Mouse (Mus musculus): Measurements from ENCODE around the gene 2010111I01Rik. TPM values are rescaled to one million over a fixed set of nuclear protein-coding genes. Genes with fewer than 3 reads are reported as not detected.

The 2010111I01Rik gene
- polyA plus RNA-seq, 1 experiment = 85.1 TPM

GRCm38 (mm10) chr13:63262168-63262957 is 297.7 kb downstream of the 2010111I01Rik start:
- WGBS = 61% methylated on average over 1 of the region's 1 CpGs
- no peak for DNase-seq (ENCODE audit: low read depth, low spot score)

- DNase-seq (ENCODE audit: low read depth, low spot score) = no peak
- WGBS = 23% methylated on average over 4 of the region's 4 CpGs
These were observed 303.7 kb downstream of the 2010111I01Rik start for GRCm38 (mm10) chr13:63268371-63268770.

GRCm38 (mm10) chr13:63268776-63269175 is 304.1 kb downstream of the 2010111I01Rik start:
- peak; percentile 64 for DNase-seq (ENCODE audit: low read depth, low spot score)
- 29% methylated on average over 1 of the region's 1 CpGs for WGBS

GRCm38 (mm10) chr13:63270191-63270590 is 305.5 kb downstream of the 2010111I01Rik start:
- WGBS = 30% methylated on average over 5 of the region's 5 CpGs
- DNase-seq (ENCODE audit: low read depth, low spot score) = peak; percentile 70

GRCm38 (mm10) chr13:63272017-63272601 is 307.4 kb downstream of the 2010111I01Rik start:
- DNase-seq (ENCODE audit: low read depth, low spot score) = no peak
- WGBS = 16% methylated on average over 16 of the region's 16 CpGs

- DNase-seq (ENCODE audit: low read depth, low spot score) = peak; percentile 74
- 12% methylated on average over 27 of the region's 27 CpGs for WGBS
These were observed 308.0 kb downstream of the 2010111I01Rik start for GRCm38 (mm10) chr13:63272602-63273229.

GRCm38 (mm10) chr13:63273859-63274258 is 309.2 kb downstream of the 2010111I01Rik start:
- 11% methylated on average over 2 of the region's 2 CpGs for WGBS
- DNase-seq (ENCODE audit: low read depth, low spot score) = no peak

- no peak for DNase-seq (ENCODE audit: low read depth, low spot score)
- 17% methylated on average over 10 of the region's 10 CpGs for WGBS
These were observed 309.9 kb downstream of the 2010111I01Rik start for GRCm38 (mm10) chr13:63274488-63275166.

- DNase-seq (ENCODE audit: low read depth, low spot score) = no peak
- 23% methylated on average over 4 of the region's 4 CpGs for WGBS
These were observed 311.7 kb downstream of the 2010111I01Rik start for GRCm38 (mm10) chr13:63276389-63276788.

GRCm38 (mm10) chr13:63277316-63277715 is 312.6 kb downstream of the 2010111I01Rik start:
- 13% methylated on average over 5 of the region's 5 CpGs for WGBS
- DNase-seq (ENCODE audit: low read depth, low spot score) = no peak

GRCm38 (mm10) chr13:63278141-63278631 is 313.5 kb downstream of the 2010111I01Rik start:
- WGBS = 7% methylated on average over 5 of the region's 5 CpGs
- no peak for DNase-seq (ENCODE audit: low read depth, low spot score)

GRCm38 (mm10) chr13:63278796-63279475 is 314.2 kb downstream of the 2010111I01Rik start:
- no peak for DNase-seq (ENCODE audit: low read depth, low spot score)
- WGBS = 10% methylated on average over 10 of the region's 10 CpGs

- WGBS = 18% methylated on average over 8 of the region's 8 CpGs
These were observed 315.1 kb downstream of the 2010111I01Rik start for GRCm38 (mm10) chr13:63279807-63280206.

GRCm38 (mm10) chr13:63280344-63280743 is 315.7 kb downstream of the 2010111I01Rik start:
- no peak for DNase-seq (ENCODE audit: low read depth, low spot score)
- WGBS = 15% methylated on average over 3 of the region's 3 CpGs

More at GRCm38 (mm10) chr13:63279807-63280206, 315.1 kb downstream of the 2010111I01Rik start:
- DNase-seq (ENCODE audit: low read depth, low spot score) = no peak

GRCm38 (mm10) chr13:63281206-63281605 is 316.5 kb downstream of the 2010111I01Rik start:
- DNase-seq (ENCODE audit: low read depth, low spot score) = no peak

GRCm38 (mm10) chr13:63283236-63283635 is 318.5 kb downstream of the 2010111I01Rik start:
- DNase-seq (ENCODE audit: low read depth, low spot score) = no peak

More at GRCm38 (mm10) chr13:63281206-63281605, 316.5 kb downstream of the 2010111I01Rik start:
- WGBS = 30% methylated on average over 8 of the region's 8 CpGs

GRCm38 (mm10) chr13:63284748-63285147 is 320.1 kb downstream of the 2010111I01Rik start:
- no peak for DNase-seq (ENCODE audit: low read depth, low spot score)
- 88% methylated on average over 3 of the region's 3 CpGs for WGBS

GRCm38 (mm10) chr13:63286483-63287102 is 321.9 kb downstream of the 2010111I01Rik start:
- DNase-seq (ENCODE audit: low read depth, low spot score) = no peak
- WGBS = 70% methylated on average over 11 of the region's 11 CpGs

GRCm38 (mm10) chr13:63289152-63289551 is 324.5 kb downstream of the 2010111I01Rik start:
- 13% methylated on average over 4 of the region's 4 CpGs for WGBS
- no peak for DNase-seq (ENCODE audit: low read depth, low spot score)
